Mouse (Mus musculus) intestine, embryonic 14.5 days (tissue): ENCODE data around the gene Nudt2. TPM values are rescaled to one million over a fixed set of nuclear protein-coding genes. Genes with fewer than 3 reads are reported as not detected.

Experiments used
- ATAC-seq: fragments of 200-750 bp; cut with Nextera tagmentation; replicated peaks from 2 replicates; pipeline ENCODE4 v1.8.0; 2017; ENCODE audit warnings: low read depth, moderate number of reproducible peaks, moderate TSS enrichment, moderate library complexity; ENCODE audit not compliant: low FRiP score, low TSS enrichment
- DNase-seq: peaks from one replicate; pipeline ENCODE4 v3.0.0-alpha.2; 2018; ENCODE audit warnings: low spot score
- H3K27ac ChIP-seq: fragments of 300-500 bp; sonication (generic); 2 replicates; pipeline ENCODE4 v1.5.1; 2014; ENCODE audit warnings: low read depth, mild to moderate bottlenecking, control low read depth
- H3K27me3 ChIP-seq: fragments of 300-500 bp; sonication (generic); replicated peaks from 2 replicates; pipeline ENCODE4 v1.6.1; 2014; ENCODE audit warnings: low read length, control low read depth; ENCODE audit not compliant: control insufficient read depth, insufficient read depth
- H3K36me3 ChIP-seq: fragments of 300-500 bp; sonication (generic); 2 replicates; pipeline ENCODE4 v1.6.1; 2014; ENCODE audit warnings: low read length, control low read depth; ENCODE audit not compliant: control insufficient read depth, insufficient read depth
- H3K4me1 ChIP-seq: fragments of 300-500 bp; sonication (generic); replicated peaks from 2 replicates; pipeline ENCODE4 v1.6.1; 2014; ENCODE audit warnings: low read length, control low read depth, mixed read lengths; ENCODE audit not compliant: control insufficient read depth, insufficient read depth
- H3K4me2 ChIP-seq: fragments of 300-500 bp; sonication (generic); 2 replicates; pipeline ENCODE4 v1.6.1; 2014; ENCODE audit warnings: low read length
- H3K4me3 ChIP-seq: fragments of 300-500 bp; sonication (generic); 2 replicates; pipeline ENCODE4 v1.5.1; 2014; ENCODE audit warnings: low read depth, low read length, control low read depth, mixed read lengths
- H3K9ac ChIP-seq: fragments of 300-500 bp; sonication (generic); 2 replicates; pipeline ENCODE4 v1.6.1; 2014; ENCODE audit warnings: mild to moderate bottlenecking, low read length
- H3K9me3 ChIP-seq: fragments of 300-500 bp; sonication (generic); 2 replicates; pipeline ENCODE4 v1.6.1; 2016; ENCODE audit warnings: low read length, control low read depth; ENCODE audit not compliant: control insufficient read depth
- WGBS: fragments of 180-500 bp; shearing (Covaris S2); extraction: QIAGEN DNeasy Blood & Tissue Kit; methylation state at CpG from one replicate; pipeline ENCODE4 v1.1.7; 2014; 5-methylcytosine and 5-hydroxymethylcytosine counted together
- polyA plus RNA-seq: library from polyadenylated mRNA; unstranded; fragments of >200 nt; fragmentation: Nextera tagmentation; extraction: Ambion mirVana; gene quantifications from 2 replicates; pipeline ENCODE4 v1.2.1, GENCODE M21; 2014

Nudt2 gene
- polyA plus RNA-seq, 1 experiment from 2014 or later = 58.7 TPM

DNA sequence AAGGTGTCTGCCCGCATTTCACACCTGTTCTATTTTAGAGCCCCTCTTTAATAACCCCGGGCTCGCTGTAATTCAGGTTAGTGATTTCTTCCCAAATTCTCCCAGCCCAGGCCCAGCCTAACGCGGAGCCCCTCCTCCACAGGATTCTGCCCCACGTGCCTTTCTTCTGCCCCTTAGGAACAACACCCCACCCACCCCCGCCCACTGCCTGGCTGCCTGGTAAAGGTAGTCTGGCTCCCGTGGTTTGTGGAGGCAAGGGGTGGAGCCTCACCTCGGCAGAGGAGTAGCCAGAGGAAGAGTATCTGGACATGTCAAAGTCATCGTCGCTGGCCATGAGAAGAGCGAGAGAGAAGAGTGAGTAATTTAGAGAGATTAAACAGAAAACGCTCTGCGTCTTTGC lies 55.7 kb downstream of the Nudt2 start:
- Histone ChIP-seq H3K36me3 (no peaks in the 10 kb centered on the region), H3K4me3 (no peak overlapping the region), H3K4me1 (no peaks in the 10 kb centered on the region), H3K27me3 (0 out of 2 replicates have a peak, but pooled peaks cover 4% of the 10 kb centered on the region), H3K4me2 (no peak overlapping the region), H3K9ac (no peak overlapping the region), H3K27ac (no peak overlapping the region), H3K9me3 (no peaks in the 10 kb centered on the region)
- ATAC-seq (no peak), DNase-seq (no peak)
- 33% methylated on average over 14 of the region's 14 CpGs for WGBS

DNA sequence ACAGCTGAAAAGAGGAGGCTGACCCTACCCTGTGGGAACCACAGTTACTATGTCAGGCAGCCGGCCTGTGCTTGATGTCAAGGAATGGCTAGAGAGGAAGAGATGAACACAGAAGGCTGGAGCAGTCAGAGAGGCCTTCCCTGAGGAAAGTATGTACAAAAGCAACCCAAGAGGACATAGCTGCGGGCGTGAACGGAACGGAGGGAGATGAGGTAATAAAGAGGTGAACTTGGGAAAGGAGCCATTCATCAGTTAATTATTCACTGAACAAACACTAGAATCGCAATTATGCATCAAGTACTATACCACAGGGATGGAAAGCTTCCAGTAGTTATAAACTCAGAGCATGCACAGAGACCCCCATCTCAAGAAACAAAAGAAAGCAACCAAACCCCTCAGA lies 57.2 kb downstream of the Nudt2 start:
- H3K27ac ChIP-seq = no peak overlapping the region
- no peaks in the 10 kb centered on the region for H3K36me3 ChIP-seq
- no peaks in the 10 kb centered on the region for H3K9me3 ChIP-seq
- 0 out of 2 replicates have a peak, but pooled peaks cover 4% of the 10 kb centered on the region for H3K27me3 ChIP-seq
- H3K4me3 ChIP-seq = no peak overlapping the region
- WGBS = 72% methylated on average over 6 of the region's 6 CpGs
- DNase-seq (no peak), ATAC-seq (no peak)
- no peak overlapping the region for H3K4me2 ChIP-seq
- H3K4me1 ChIP-seq = no peaks in the 10 kb centered on the region
- H3K9ac ChIP-seq = no peak overlapping the region

DNA sequence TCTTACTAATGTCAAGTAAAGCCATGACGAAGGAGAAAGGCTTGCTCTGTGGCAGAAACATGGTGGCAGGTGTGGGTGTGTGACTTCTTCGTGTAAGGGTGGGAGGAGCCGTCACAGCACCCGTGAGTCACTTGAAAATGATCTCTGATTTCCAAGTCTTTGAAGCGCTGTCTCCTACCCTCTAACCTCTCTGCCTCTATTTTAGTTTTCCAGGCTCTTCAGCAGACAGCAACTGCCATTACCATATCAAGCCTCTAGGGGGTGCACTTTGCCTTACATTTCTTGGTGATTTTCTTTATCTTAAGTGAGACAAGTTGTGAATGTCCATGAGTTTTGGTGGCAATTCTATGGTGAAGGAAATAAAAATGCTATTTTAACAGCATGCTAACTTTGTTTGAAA lies 57.8 kb downstream of the Nudt2 start:
- H3K9me3 ChIP-seq = no peaks in the 10 kb centered on the region
- no peak for ATAC-seq
- WGBS = 46% methylated on average over 5 of the region's 5 CpGs

DNA sequence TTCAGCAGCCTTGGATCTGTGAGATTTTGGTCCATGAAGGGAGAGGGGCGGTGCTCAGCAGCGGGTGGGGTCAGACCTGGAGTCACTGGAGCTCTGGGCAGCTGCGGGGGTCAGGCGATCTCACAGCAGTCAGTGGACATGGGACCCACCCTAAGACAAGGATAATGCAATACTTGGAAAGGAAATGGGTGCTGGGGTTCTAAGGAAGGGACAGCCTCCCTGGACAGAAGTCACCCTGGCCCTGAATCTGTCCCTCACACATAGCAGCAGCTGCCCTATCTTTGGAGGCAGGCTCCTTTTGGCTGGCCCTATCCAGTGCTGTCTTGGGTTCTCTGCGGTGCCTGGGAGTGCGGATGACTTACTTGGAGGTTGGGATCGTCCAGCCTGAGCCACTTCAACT lies 58.9 kb downstream of the Nudt2 start:
- H3K4me1 ChIP-seq = no peaks in the 10 kb centered on the region
- no peak overlapping the region for H3K9ac ChIP-seq
- 79% methylated on average over 7 of the region's 7 CpGs for WGBS
- no peak overlapping the region for H3K4me3 ChIP-seq
- ATAC-seq = no peak
- H3K27me3 ChIP-seq = peaks cover 4% of the 10 kb centered on the region; the same call in 1 of the 2 replicates
- H3K27ac ChIP-seq = no peak overlapping the region
- no peaks in the 10 kb centered on the region for H3K9me3 ChIP-seq
- H3K4me2 ChIP-seq = no peak overlapping the region
- no peaks in the 10 kb centered on the region for H3K36me3 ChIP-seq
- no peak for DNase-seq

More for the DNA sequence above, 57.8 kb downstream of the Nudt2 start:
- no peaks in the 10 kb centered on the region for H3K36me3 ChIP-seq
- no peak overlapping the region for H3K9ac ChIP-seq
- H3K4me2 ChIP-seq = no peak overlapping the region
- no peak for DNase-seq
- no peaks in the 10 kb centered on the region for H3K4me1 ChIP-seq
- H3K4me3 ChIP-seq = no peak overlapping the region
- peaks cover 4% of the 10 kb centered on the region; the same call in 1 of the 2 replicates for H3K27me3 ChIP-seq
- H3K27ac ChIP-seq = no peak overlapping the region

DNA sequence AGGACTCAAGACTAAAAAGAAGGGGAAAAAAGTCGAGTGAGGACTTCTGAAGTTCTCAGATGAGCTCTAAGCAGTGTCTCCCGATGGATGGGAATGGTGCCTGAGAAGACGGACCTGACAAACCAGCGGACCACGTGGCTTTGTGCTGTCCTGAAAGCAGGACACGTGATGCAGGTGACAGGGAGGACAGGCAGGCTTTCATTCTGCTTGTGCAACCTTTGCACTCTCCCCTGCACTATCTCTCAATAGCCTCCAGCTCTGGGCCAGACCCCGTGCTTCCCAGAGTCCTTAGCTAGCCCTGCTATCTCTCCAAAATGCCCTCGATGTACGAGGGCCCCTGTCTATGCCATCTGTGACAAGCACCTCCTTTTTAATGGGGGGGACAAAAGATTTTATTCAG lies 59.9 kb downstream of the Nudt2 start:
- Histone ChIP-seq H3K9me3 (no peaks in the 10 kb centered on the region), H3K9ac (no peak overlapping the region), H3K27me3 (peaks cover 4% of the 10 kb centered on the region; the same call in 1 of the 2 replicates), H3K4me1 (no peaks in the 10 kb centered on the region), H3K4me2 (no peak overlapping the region), H3K27ac (no peak overlapping the region), H3K4me3 (no peak overlapping the region), H3K36me3 (no peaks in the 10 kb centered on the region)
- ATAC-seq = no peak
- WGBS = 69% methylated on average over 9 of the region's 9 CpGs
- no peak for DNase-seq

DNA sequence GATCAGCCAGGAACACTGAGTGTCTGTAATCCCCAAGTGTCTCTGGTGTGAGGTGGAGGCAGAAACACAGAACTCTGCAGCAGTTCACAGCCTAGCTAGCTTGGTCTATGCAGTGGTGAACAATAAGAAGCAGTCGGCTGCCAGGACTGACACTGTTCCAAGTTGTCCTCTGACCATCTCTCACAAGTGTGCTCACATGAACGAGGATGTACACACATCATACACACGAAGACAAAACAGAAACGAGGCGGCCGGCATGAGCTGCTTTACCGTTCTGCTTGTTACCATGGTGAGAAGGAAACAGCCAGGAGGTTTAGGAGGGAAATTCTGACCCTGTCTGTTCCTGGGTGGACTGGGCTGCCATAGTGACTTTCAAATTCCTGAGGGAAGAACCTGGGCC lies 61.6 kb downstream of the Nudt2 start:
- ATAC-seq = no peak

DNA sequence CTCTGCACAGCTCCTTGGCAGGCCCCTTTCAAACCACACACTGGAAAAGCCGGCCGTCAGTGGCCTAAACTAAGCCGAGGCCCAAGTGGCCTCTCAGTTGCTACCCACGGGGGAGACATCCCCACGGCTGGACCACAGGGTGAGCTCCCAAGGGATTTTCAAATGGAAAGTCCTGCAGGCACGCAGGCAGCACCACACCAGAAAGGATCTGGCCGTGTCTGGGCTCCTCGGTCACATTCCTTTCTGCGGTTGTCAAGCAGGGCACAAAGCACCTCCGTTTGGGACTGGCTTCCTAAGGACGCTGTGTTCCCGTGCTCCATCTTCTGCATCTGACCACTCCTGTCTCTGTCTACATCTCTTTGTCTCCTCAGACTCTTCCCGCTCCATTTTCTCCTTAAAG lies 62.1 kb downstream of the Nudt2 start:
- Histone ChIP-seq H3K4me3 (no peak overlapping the region), H3K9ac (no peak overlapping the region), H3K4me1 (no peaks in the 10 kb centered on the region), H3K36me3 (no peaks in the 10 kb centered on the region), H3K4me2 (no peak overlapping the region), H3K27ac (no peak overlapping the region), H3K27me3 (no peaks in the 10 kb centered on the region; the same call in 1 of the 2 replicates), H3K9me3 (no peaks in the 10 kb centered on the region)
- no peak for ATAC-seq
- WGBS = 48% methylated on average over 13 of the region's 13 CpGs
- no peak for DNase-seq

More for the DNA sequence above, 61.6 kb downstream of the Nudt2 start:
- Histone ChIP-seq H3K36me3 (no peaks in the 10 kb centered on the region), H3K4me1 (no peaks in the 10 kb centered on the region), H3K9me3 (no peaks in the 10 kb centered on the region), H3K4me2 (no peak overlapping the region), H3K9ac (no peak overlapping the region), H3K27me3 (no peaks in the 10 kb centered on the region; the same call in 1 of the 2 replicates), H3K4me3 (no peak overlapping the region), H3K27ac (no peak overlapping the region)
- no peak for DNase-seq
- 68% methylated on average over 7 of the region's 7 CpGs for WGBS

DNA sequence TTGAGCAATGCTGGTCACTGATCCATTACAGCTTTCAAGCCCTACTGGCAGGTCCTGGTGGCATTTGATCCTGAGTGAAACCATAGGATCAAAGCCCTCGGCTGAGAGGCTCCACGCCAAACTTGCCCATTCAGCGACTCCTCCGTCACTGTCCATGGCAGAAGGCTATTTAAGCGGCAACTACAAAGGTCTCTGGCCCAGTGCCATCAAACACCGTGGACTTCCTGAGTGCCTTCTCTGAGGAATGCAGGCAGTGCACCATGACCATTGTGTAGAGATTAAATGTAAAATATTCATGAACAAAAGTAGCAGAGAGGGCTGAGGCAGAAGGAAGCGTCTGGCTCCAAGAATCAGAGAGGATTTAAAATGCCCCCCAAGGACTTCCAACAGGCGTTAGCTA lies 63.0 kb downstream of the Nudt2 start:
- Histone ChIP-seq H3K4me3 (no peak overlapping the region), H3K4me2 (no peak overlapping the region), H3K4me1 (no peaks in the 10 kb centered on the region), H3K9me3 (no peaks in the 10 kb centered on the region), H3K36me3 (no peaks in the 10 kb centered on the region), H3K27me3 (no peaks in the 10 kb centered on the region; the same call in 1 of the 2 replicates), H3K9ac (no peak overlapping the region), H3K27ac (no peak overlapping the region)
- DNase-seq (no peak), ATAC-seq (no peak)
- 29% methylated on average over 8 of the region's 8 CpGs for whole genome bisulfite sequencing
